Mouse (Mus musculus) forebrain, embryonic 13.5 days (tissue): ENCODE data around the gene Mrln. TPM values are rescaled to one million over a fixed set of nuclear protein-coding genes. Genes with fewer than 3 reads are reported as not detected.

Source experiments
- ATAC-seq: fragments of 200-750 bp; cut with Nextera tagmentation; 2 replicates; pipeline ENCODE4 v1.8.0; 2017
- H3K27ac ChIP-seq: fragments of 300-500 bp; sonication (generic); 2 replicates; pipeline ENCODE4 v1.5.1; 2015; ENCODE audit warnings: inconsistent platforms, mild to moderate bottlenecking, moderate library complexity
- H3K27me3 ChIP-seq: fragments of 300-500 bp; sonication (generic); 2 replicates; pipeline ENCODE4 v1.6.1; 2015; ENCODE audit warnings: mild to moderate bottlenecking, inconsistent platforms
- H3K36me3 ChIP-seq: fragments of 300-500 bp; sonication (generic); 2 replicates; pipeline ENCODE4 v1.6.1; 2015; ENCODE audit warnings: mild to moderate bottlenecking, inconsistent platforms; ENCODE audit not compliant: poor library complexity, severe bottlenecking
- H3K4me1 ChIP-seq: fragments of 300-500 bp; sonication (generic); 2 replicates; pipeline ENCODE4 v1.6.1; 2015; ENCODE audit warnings: inconsistent platforms
- H3K4me2 ChIP-seq: fragments of 300-500 bp; sonication (generic); 2 replicates; pipeline ENCODE4 v1.6.1; 2015; ENCODE audit warnings: inconsistent platforms, mild to moderate bottlenecking, moderate library complexity
- H3K4me3 ChIP-seq: fragments of 300-500 bp; sonication (generic); 2 replicates; pipeline ENCODE4 v1.5.1; 2015; ENCODE audit warnings: mild to moderate bottlenecking, inconsistent platforms
- H3K9ac ChIP-seq: fragments of 300-500 bp; sonication (generic); 2 replicates; pipeline ENCODE4 v1.6.1; 2015; ENCODE audit warnings: mild to moderate bottlenecking, inconsistent platforms
- H3K9me3 ChIP-seq: fragments of 300-500 bp; sonication (generic); replicated peaks from 2 replicates; pipeline ENCODE4 v1.6.1; 2016; ENCODE audit warnings: inconsistent platforms
- WGBS: fragments of 180-500 bp; shearing (Covaris S2); methylation state at CpG from one replicate; pipeline ENCODE4 v1.1.7; 2015; 5-methylcytosine and 5-hydroxymethylcytosine counted together
- polyA plus RNA-seq: library from polyadenylated mRNA; unstranded; fragments of >200 nt; fragmentation: Nextera tagmentation; extraction: Ambion mirVana; gene quantifications from 2 replicates; pipeline ENCODE4 v1.2.1, GENCODE M21; 2015

The Mrln gene
- polyA plus RNA-seq, 1 experiment from 2014 or later: not detected

DNA sequence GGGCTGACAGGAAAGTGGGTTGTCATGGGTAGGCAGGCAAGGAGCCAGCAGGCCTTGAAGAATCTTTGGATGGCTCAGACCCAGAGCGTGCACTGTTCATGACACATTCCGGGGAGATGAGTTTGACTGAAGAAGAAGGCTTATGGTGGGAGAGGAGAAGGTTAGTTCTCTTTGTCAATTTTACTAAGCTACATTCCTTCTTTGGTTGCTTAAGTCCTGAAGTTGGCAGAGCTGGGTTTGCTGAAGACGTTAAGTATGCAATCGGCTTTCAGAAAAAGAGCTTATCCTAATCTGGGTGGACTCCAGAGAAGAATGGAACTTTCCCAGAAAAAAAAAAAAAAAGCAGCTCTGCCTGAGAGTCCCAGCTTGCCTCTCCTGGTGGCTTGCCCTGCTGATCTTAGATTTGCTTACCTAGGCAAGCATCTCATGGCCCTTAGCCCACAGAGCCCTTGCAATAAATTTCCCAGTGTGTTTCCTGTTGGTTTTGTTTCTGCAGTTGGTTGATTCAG, 59.3 kb downstream of the Mrln start:
- Histone ChIP-seq H3K36me3 (no peaks in the 10 kb centered on the region), H3K27ac (no peak overlapping the region), H3K4me2 (no peak overlapping the region), H3K4me3 (no peak overlapping the region), H3K9ac (no peak overlapping the region), H3K4me1 (peaks cover 5% of the 10 kb centered on the region; the same call in 1 of the 2 replicates), H3K27me3 (no peaks in the 10 kb centered on the region), H3K9me3 (no peaks in the 10 kb centered on the region)
- 66% methylated on average over 4 of the region's 4 CpGs for WGBS
- ATAC-seq: no peak

DNA sequence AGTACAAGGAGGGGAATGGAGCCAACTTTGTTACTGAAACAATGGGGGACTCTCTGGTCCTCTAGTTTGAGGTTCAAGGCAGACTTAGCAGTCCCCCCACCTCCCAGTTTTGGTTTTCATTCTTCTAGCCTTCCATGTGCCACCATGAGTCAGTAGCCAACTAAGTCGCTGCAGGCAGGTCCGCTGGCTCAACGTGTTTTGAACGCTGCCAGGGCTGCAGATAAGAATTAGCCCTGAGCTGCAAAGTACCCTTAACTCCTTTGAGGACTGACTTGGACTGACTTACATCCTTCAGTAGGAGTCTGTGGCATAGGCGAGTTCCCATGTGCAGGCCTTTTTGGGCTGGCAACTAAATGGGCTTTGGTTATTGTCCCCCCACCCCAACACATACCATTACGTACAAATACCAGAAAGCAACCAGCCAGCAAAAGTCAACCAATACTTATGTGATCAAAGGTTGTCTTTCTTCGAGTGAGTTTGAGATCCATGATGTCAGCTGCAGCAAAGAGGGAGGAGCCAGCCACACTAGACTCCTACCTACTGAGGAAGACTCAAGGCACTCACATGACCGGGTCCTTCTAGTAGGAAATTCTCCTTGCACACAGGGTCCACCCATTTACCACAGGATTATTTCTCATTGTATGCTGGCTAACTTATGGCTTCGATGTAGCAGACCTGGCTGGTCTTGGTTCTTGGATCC, 60.0 kb downstream of the Mrln start:
- WGBS: 88% methylated on average over 9 of the region's 9 CpGs

DNA sequence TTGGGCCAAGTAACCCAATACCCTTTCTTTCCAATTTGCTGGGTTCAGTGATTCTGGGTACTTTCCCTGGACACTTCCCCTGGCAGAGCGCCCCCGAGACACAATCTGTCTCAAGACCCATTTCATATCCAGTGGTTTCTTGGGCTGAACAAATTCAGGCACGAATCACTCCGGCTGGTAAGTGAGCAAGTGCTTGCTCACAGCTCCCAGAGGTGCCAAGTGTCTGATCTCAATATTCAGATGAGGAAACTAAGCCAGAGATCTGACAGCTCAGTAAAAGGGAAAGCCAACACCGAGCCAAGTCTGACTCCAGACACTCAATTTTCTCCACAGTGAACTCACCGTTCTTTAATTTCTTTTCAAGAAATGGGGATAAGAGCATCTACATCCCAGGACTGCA, 62.0 kb downstream of the Mrln start:
- Histone ChIP-seq H3K4me1 (no peaks in the 10 kb centered on the region), H3K9me3 (no peaks in the 10 kb centered on the region), H3K27me3 (no peaks in the 10 kb centered on the region), H3K9ac (no peak overlapping the region), H3K4me2 (no peak overlapping the region), H3K36me3 (no peaks in the 10 kb centered on the region), H3K27ac (no peak overlapping the region), H3K4me3 (no peak overlapping the region)
- ATAC-seq: no peak; the same call in 1 of the 2 replicates
- 85% methylated on average over 6 of the region's 6 CpGs for WGBS

More for the DNA sequence above, 60.0 kb downstream of the Mrln start:
- Histone ChIP-seq H3K36me3 (no peaks in the 10 kb centered on the region), H3K4me2 (no peak overlapping the region), H3K4me3 (no peak overlapping the region), H3K9me3 (no peaks in the 10 kb centered on the region), H3K27me3 (no peaks in the 10 kb centered on the region), H3K27ac (no peak overlapping the region), H3K4me1 (peaks cover 5% of the 10 kb centered on the region; the same call in 1 of the 2 replicates), H3K9ac (no peak overlapping the region)
- no peak for ATAC-seq

DNA sequence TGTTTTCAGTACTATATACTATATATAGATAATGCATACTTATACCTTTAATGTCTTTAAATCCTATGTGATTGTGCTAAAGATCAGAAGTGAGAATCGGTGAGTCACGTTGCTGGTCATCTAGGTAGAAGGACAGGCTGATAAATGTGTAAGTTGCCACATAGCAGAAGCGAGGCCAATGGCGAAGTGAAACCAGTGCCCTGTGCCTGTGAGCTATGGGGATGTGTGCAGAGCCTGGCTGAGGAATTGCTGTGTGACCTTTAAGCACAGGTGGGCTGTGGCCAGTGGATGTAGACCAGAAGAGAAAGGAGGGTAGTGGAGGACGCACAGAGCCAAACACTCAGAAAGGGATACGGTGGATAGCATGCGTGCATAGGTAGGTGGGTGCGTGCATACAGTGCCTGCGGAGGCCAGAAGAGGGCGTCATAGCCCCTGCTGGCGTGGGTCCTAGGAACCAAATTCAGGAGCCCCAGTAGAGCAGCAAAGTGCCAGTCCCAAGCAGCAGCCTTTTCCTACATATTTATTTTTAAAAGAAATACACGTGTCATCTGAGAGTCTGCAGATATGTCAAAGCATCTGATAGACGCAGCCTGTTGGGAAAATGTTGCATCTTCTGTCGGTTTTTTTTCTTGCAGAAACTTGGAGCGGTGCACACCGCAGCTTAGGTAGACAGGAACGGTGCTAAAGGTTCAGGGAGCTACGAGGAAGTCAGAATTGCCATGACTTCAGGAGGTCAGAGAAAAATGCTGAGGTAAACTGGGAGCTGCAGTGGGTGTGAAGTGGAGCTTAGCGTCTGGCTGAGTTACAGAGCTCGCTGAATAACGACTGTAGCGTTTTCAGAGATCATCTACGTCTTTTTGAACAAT, 64.3 kb downstream of the Mrln start:
- Histone ChIP-seq H3K4me2 (no peak overlapping the region), H3K27ac (no peak overlapping the region), H3K9ac (no peak overlapping the region), H3K27me3 (no peaks in the 10 kb centered on the region), H3K4me1 (no peaks in the 10 kb centered on the region), H3K9me3 (no peaks in the 10 kb centered on the region), H3K4me3 (no peak overlapping the region), H3K36me3 (no peaks in the 10 kb centered on the region)
- 81% methylated on average over 23 of the region's 23 CpGs for whole genome bisulfite sequencing
- no peak for ATAC-seq

Other genes with a start within 250 kb of the Mrln start
- gene Ccdc6, start 107.5 kb upstream of the Mrln start, polyA plus RNA-seq: 15.9 and 17.1 TPM in 2 replicates
- 0.30 and 0.45 TPM in 2 replicates for gene Slc16a9, start 40.4 kb downstream of the Mrln start, polyA plus RNA-seq
- gene Fam13c, start 235.8 kb downstream of the Mrln start, polyA plus RNA-seq: 20.2 and 21.1 TPM in 2 replicates